In the genomic region with DNA sequence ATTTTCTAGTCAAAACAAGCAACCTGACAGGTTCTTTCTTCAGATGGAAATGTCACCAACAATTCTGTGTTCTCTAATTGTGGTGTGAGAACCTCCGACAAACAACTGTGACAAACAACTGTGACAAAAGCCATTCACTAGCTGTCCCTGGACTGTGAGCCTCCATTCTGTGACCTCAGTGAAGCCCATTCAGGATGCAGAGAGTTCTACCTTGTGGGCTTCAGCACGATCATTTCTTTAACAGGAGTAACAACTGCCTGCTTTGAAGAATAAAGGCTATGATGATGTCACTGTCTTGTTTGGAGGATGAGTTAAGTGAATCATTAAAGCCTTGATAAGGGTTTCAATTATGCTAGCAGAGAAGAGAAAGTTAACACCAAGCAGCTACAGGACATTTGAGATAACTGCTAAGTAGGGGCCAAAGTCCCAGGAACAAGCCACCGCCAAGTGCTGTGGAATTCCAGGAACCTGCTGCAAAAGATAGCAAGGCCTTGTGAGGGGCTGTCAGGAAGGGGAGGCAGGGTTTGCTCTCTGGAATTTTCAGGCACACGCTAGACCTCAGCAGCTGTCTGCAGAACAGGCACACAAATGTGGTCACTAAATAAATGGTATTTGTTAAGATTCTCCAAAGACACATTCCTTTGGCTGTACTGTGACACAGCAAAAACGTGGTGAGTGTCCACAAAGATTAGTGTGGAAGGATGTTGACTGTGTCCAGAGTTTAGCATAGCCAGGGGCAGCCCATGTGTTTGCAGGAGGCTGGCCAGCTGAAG, we compare ENCODE assay signal across 11 mouse cellular contexts.
DNase-seq lines count a peak whose midpoint lies in the region; ATAC-seq and TF ChIP-seq lines count a peak whose summit lies in the region.
"Had no signal": no experiment of that assay in that cellular context is flagged by ENCODE, and none has a peak within 500 bp of the region (broad histone marks: within the 10 kb centered on the region; RNA-seq: fewer than 3 reads in every experiment).

No protein-coding gene starts in this region.

- no peak for TF ChIP-seq CTCF in stomach, postnatal 0 days (IDR thresholded peaks at IDR 0.05; ENCODE audit: low read depth)

- TF ChIP-seq EP300 in stomach, postnatal 0 days (optimal IDR thresholded peaks at IDR 0.05) = no peak

- H3K4me1 ChIP-seq in lung, embryonic 16.5 days (replicated peaks; ENCODE audit: control insufficient read depth, insufficient read depth, low read length) = peaks cover 10% of the 10 kb centered on the region; the same call in 1 of the 2 replicates
- H3K4me1 ChIP-seq in intestine, embryonic 15.5 days (replicated peaks) = peaks cover 12% of the 10 kb centered on the region
- no peaks in the 10 kb centered on the region for H3K4me1 ChIP-seq in stomach, postnatal 0 days (replicated peaks; ENCODE audit: control insufficient read depth, insufficient read depth)

- H3K27me3 ChIP-seq in lung, embryonic 16.5 days (ENCODE audit: control insufficient read depth, insufficient read depth, low read depth, low read length) = no peaks in the 10 kb centered on the region
- no peaks in the 10 kb centered on the region for H3K27me3 ChIP-seq in intestine, embryonic 15.5 days (replicated peaks)
- H3K27me3 ChIP-seq in stomach, postnatal 0 days (ENCODE audit: control insufficient read depth, insufficient read depth, low read length) = no peaks in the 10 kb centered on the region
- H3K27me3 ChIP-seq: embryonic facial prominence, embryonic 13.5 days; midbrain, embryonic 12.5 days had no signal

- no peaks in the 10 kb centered on the region for H3K36me3 ChIP-seq in lung, embryonic 16.5 days (ENCODE audit: control insufficient read depth, insufficient read depth, low read length)
- H3K36me3 ChIP-seq in intestine, embryonic 15.5 days = no peaks in the 10 kb centered on the region
- H3K36me3 ChIP-seq in stomach, postnatal 0 days (ENCODE audit: control insufficient read depth, insufficient read depth, low read length) = no peaks in the 10 kb centered on the region
- H3K36me3 ChIP-seq: embryonic facial prominence, embryonic 13.5 days; midbrain, embryonic 12.5 days had no signal

- H3K4me2 ChIP-seq in lung, embryonic 16.5 days (ENCODE audit: low read depth, low read length) = no peak overlapping the region
- H3K4me2 ChIP-seq in intestine, embryonic 15.5 days (replicated peaks) = no peak overlapping the region
- H3K4me2 ChIP-seq in stomach, postnatal 0 days (replicated peaks; ENCODE audit: low read depth) = no peak overlapping the region
- H3K4me2 ChIP-seq: embryonic facial prominence, embryonic 13.5 days; midbrain, embryonic 12.5 days had no signal

- no peak overlapping the region for H3K27ac ChIP-seq in lung, embryonic 16.5 days (ENCODE audit: low read length)
- H3K27ac ChIP-seq in intestine, embryonic 15.5 days = no peak overlapping the region
- H3K27ac ChIP-seq in stomach, postnatal 0 days (replicated peaks) = peak overlapping the region; percentile 30; the same call in 1 of the 2 replicates
- H3K27ac ChIP-seq: embryonic facial prominence, embryonic 13.5 days; midbrain, embryonic 12.5 days had no signal

- H3K4me3 ChIP-seq in lung, embryonic 16.5 days (ENCODE audit: low read length) = no peak overlapping the region
- H3K4me3 ChIP-seq in intestine, embryonic 15.5 days (replicated peaks) = no peak overlapping the region
- no peak overlapping the region for H3K4me3 ChIP-seq in stomach, postnatal 0 days (ENCODE audit: low read depth, low read length)
- H3K4me3 ChIP-seq: embryonic facial prominence, embryonic 13.5 days; midbrain, embryonic 12.5 days had no signal

- 23% methylated on average over 5 of the region's 5 CpGs for whole genome bisulfite sequencing in lung, embryonic 16.5 days
- WGBS in intestine, embryonic 15.5 days = 16% methylated on average over 5 of the region's 5 CpGs
- WGBS in stomach, postnatal 0 days = 28% methylated on average over 5 of the region's 5 CpGs

- no peaks in the 10 kb centered on the region for H3K9me3 ChIP-seq in lung, embryonic 16.5 days (ENCODE audit: control insufficient read depth, low read length)
- no peaks in the 10 kb centered on the region for H3K9me3 ChIP-seq in intestine, embryonic 15.5 days
- no peaks in the 10 kb centered on the region for H3K9me3 ChIP-seq in stomach, postnatal 0 days (ENCODE audit: control insufficient read depth, low read length)
- H3K9me3 ChIP-seq: embryonic facial prominence, embryonic 13.5 days; midbrain, embryonic 12.5 days had no signal

- intact Hi-C loops in heart, postnatal 36 days (cut with DNase I) = no loop called here

- H3K9ac ChIP-seq in lung, embryonic 16.5 days (ENCODE audit: low read length) = no peak overlapping the region
- H3K9ac ChIP-seq in intestine, embryonic 15.5 days = no peak overlapping the region
- H3K9ac ChIP-seq in stomach, postnatal 0 days (ENCODE audit: low read length) = no peak overlapping the region
- H3K9ac ChIP-seq: embryonic facial prominence, embryonic 13.5 days; midbrain, embryonic 12.5 days had no signal

- DNase-seq in heart, adult 11 months = peak; percentile 91
- no peak for DNase-seq in heart, postnatal 36 days
- no peak for DNase-seq in lung, postnatal 14 days
- DNase-seq in stomach, postnatal 0 days (ENCODE audit: low spot score) = peak; percentile 64
- no peak for DNase-seq in gastrocnemius, adult 18-20 months (ENCODE audit: low spot score)
- no peak for DNase-seq in layer of hippocampus, adult 9-11 months

- 0 out of 2 replicates have a peak, but pooled peaks have one; percentile 32 for ATAC-seq in lung, embryonic 16.5 days (ENCODE audit: low read depth)
- ATAC-seq in intestine, embryonic 15.5 days = peak; percentile 83
- ATAC-seq in stomach, postnatal 0 days (ENCODE audit: low FRiP score, low TSS enrichment) = peak; percentile 75
- ATAC-seq: CD4-positive, CD25-positive, alpha-beta regulatory T cell, adult 4 months had no signal

Comparison
In these comparisons a context has a peak if more than half of its experiments do, and no peak if none do; other contexts are left out.
1. DNase-seq: peak in heart, adult 11 months (single experiment) and stomach, postnatal 0 days (single experiment); none in heart, postnatal 36 days (0 of 2), lung, postnatal 14 days (single experiment), gastrocnemius, adult 18-20 months (single experiment) and layer of hippocampus, adult 9-11 months (single experiment).
2. ATAC-seq: peak in every context shown above with its lines; median percentile 83 in intestine, embryonic 15.5 days; 75 in stomach, postnatal 0 days; 32 in lung, embryonic 16.5 days.